Comparison of ENCODE assay signal across 36 mouse cellular contexts in genomic region chr4:86504656-86505055, GRCm38 (mm10). TPM values are rescaled to one million over a fixed set of nuclear protein-coding genes. Genes with fewer than 3 reads are reported as not detected.
DNase-seq lines count a peak whose midpoint lies in the region; ATAC-seq and TF ChIP-seq lines count a peak whose summit lies in the region.
"Had no signal": no experiment of that assay in that cellular context is flagged by ENCODE, and none has a peak within 500 bp of the region (broad histone marks: within the 10 kb centered on the region; RNA-seq: fewer than 3 reads in every experiment).

No protein-coding gene starts in this region.

- no peak overlapping the region for H3K4me2 ChIP-seq in lung, embryonic 14.5 days
- no peak overlapping the region for H3K4me2 ChIP-seq in liver, embryonic 12.5 days
- H3K4me2 ChIP-seq: forebrain, embryonic 15.5 days; hindbrain, embryonic 15.5 days; limb, embryonic 15.5 days; lung, embryonic 15.5 days; midbrain, embryonic 15.5 days had no signal

- no peak overlapping the region for H3K9ac ChIP-seq in lung, embryonic 14.5 days
- H3K9ac ChIP-seq in liver, embryonic 12.5 days: no peak overlapping the region
- H3K9ac ChIP-seq: forebrain, embryonic 15.5 days; hindbrain, embryonic 15.5 days; limb, embryonic 15.5 days; liver, embryonic 14.5 days; lung, embryonic 15.5 days; midbrain, embryonic 15.5 days had no signal

- no peaks in the 10 kb centered on the region for H3K4me1 ChIP-seq in lung, embryonic 14.5 days (ENCODE audit: insufficient read depth)
- H3K4me1 ChIP-seq in liver, embryonic 12.5 days: no peaks in the 10 kb centered on the region
- H3K4me1 ChIP-seq: forebrain, embryonic 10.5 days; forebrain, embryonic 15.5 days; hindbrain, embryonic 10.5 days; hindbrain, embryonic 15.5 days; lung, embryonic 15.5 days; midbrain, embryonic 10.5 days; midbrain, embryonic 15.5 days had no signal

- ATAC-seq in lung, embryonic 14.5 days (ENCODE audit: insufficient read depth): no peak
- ATAC-seq in liver, embryonic 12.5 days: no peak
- ATAC-seq: forebrain, embryonic 15.5 days; inflammation-experienced regulatory T-cells, adult 6 months; midbrain, embryonic 15.5 days; Patski had no signal

- H3K36me3 ChIP-seq in lung, embryonic 14.5 days (ENCODE audit: insufficient read depth): no peaks in the 10 kb centered on the region
- H3K36me3 ChIP-seq in liver, embryonic 12.5 days: no peaks in the 10 kb centered on the region
- H3K36me3 ChIP-seq: forebrain, embryonic 10.5 days; forebrain, embryonic 15.5 days; hindbrain, embryonic 10.5 days; hindbrain, embryonic 15.5 days; limb, embryonic 15.5 days; lung, embryonic 15.5 days; midbrain, embryonic 10.5 days; midbrain, embryonic 15.5 days had no signal

- H3K9me3 ChIP-seq in lung, embryonic 14.5 days (ENCODE audit: low read depth, low read length): no peaks in the 10 kb centered on the region
- no peaks in the 10 kb centered on the region for H3K9me3 ChIP-seq in liver, embryonic 12.5 days (replicated peaks)
- H3K9me3 ChIP-seq: forebrain, embryonic 10.5 days; forebrain, embryonic 15.5 days; hindbrain, embryonic 10.5 days; hindbrain, embryonic 15.5 days; limb, embryonic 15.5 days; lung, embryonic 15.5 days; midbrain, embryonic 10.5 days; midbrain, embryonic 15.5 days had no signal

- 52% methylated on average over 6 of the region's 6 CpGs for WGBS in lung, embryonic 14.5 days
- 63% methylated on average over 6 of the region's 6 CpGs for WGBS in liver, embryonic 12.5 days (ENCODE audit: insufficient replicate concordance)

- no peak overlapping the region for H3K4me3 ChIP-seq in gastrocnemius, adult 2 months
- H3K4me3 ChIP-seq in lung, embryonic 14.5 days (ENCODE audit: low read depth, low read length): no peak overlapping the region
- H3K4me3 ChIP-seq in liver, embryonic 12.5 days: no peak overlapping the region
- H3K4me3 ChIP-seq: forebrain, embryonic 10.5 days; forebrain, embryonic 15.5 days; hindbrain, embryonic 10.5 days; hindbrain, embryonic 15.5 days; limb, embryonic 15.5 days; lung, embryonic 15.5 days; midbrain, embryonic 10.5 days; midbrain, embryonic 15.5 days had no signal

- H3K27me3 ChIP-seq in lung, embryonic 14.5 days (ENCODE audit: insufficient read depth, low read length): no peaks in the 10 kb centered on the region
- no peaks in the 10 kb centered on the region for H3K27me3 ChIP-seq in liver, embryonic 12.5 days (replicated peaks)
- H3K27me3 ChIP-seq: forebrain, embryonic 15.5 days; hindbrain, embryonic 15.5 days; limb, embryonic 15.5 days; midbrain, embryonic 15.5 days had no signal

- no peak overlapping the region for H3K27ac ChIP-seq in gastrocnemius, adult 2 months
- H3K27ac ChIP-seq in lung, embryonic 14.5 days (ENCODE audit: low read depth): no peak overlapping the region
- no peak overlapping the region for H3K27ac ChIP-seq in liver, embryonic 12.5 days
- H3K27ac ChIP-seq: forebrain, embryonic 10.5 days; forebrain, embryonic 15.5 days; hindbrain, embryonic 10.5 days; hindbrain, embryonic 15.5 days; limb, embryonic 15.5 days; liver, embryonic 14.5 days; lung, embryonic 15.5 days; midbrain, embryonic 10.5 days; midbrain, embryonic 15.5 days; stomach, postnatal 0 days had no signal

- intact Hi-C loops in gastrocnemius, adult 2 months (cut with DNase I): no loop called here

- peak; percentile 23 to 48 for DNase-seq in cerebellum, postnatal 14 days
- no peak for DNase-seq in cerebellum, adult 18-20 months
- DNase-seq in gastrocnemius, adult 2 months: peak; percentile 27
- no peak for DNase-seq in gastrocnemius, postnatal 10 days
- DNase-seq in lung, embryonic 14.5 days: peak; percentile 35
- no peak for DNase-seq in lung, adult 18-20 months
- DNase-seq in skeletal muscle tissue, adult 2 months (ENCODE audit: low read depth, low spot score): peak; percentile 48
- DNase-seq: adrenal gland, postnatal 10 days; heart, postnatal 14 days; kidney, adult 11 months; kidney, postnatal 14 days; right cerebral cortex, adult 18-20 months; thymus, adult 18-20 months; thymus, postnatal 36 days had no signal

- no peak for TF ChIP-seq CTCF in gastrocnemius, adult 2 months (IDR thresholded peaks at IDR 0.05)
- TF ChIP-seq CTCF in lung, embryonic 14.5 days (IDR thresholded peaks at IDR 0.05; ENCODE audit: low read depth): no peak

RNA-seq across cellular contexts. Expression of gene Saxo1, which starts 53.5 kb away (rescaled TPM):
- total RNA-seq in gastrocnemius, adult 2 months (2021): not detected
- total RNA-seq in gastrocnemius, postnatal 10 days (2021): not detected
- polyA plus RNA-seq in lung, embryonic 14.5 days (2014; fragmentation: Nextera tagmentation; extraction: Ambion mirVana): not detected in 2 replicates
- not detected in 2 replicates for polyA plus RNA-seq in liver, embryonic 12.5 days (2016; fragmentation: Nextera tagmentation; extraction: Ambion mirVana)
- total RNA-seq: adrenal gland, postnatal 10 days; heart, postnatal 14 days; layer of hippocampus, postnatal 10 days; left cerebral cortex, adult 18-20 months; left cerebral cortex, postnatal 25 days; megakaryocyte progenitor cell, adult 5-6 weeks; MEL; neutrophil, adult 5-6 weeks had no signal
- polyA plus RNA-seq: cerebellum, adult 2 months; embryonic facial prominence, embryonic 11.5 days; forebrain, embryonic 10.5 days; forebrain, embryonic 15.5 days; hindbrain, embryonic 10.5 days; hindbrain, embryonic 15.5 days; inflammation-experienced regulatory T-cells, adult 6 months; liver, embryonic 14.5 days; lung, embryonic 15.5 days; midbrain, embryonic 10.5 days; midbrain, embryonic 15.5 days; Patski; spleen, adult 2 months; stomach, postnatal 0 days had no signal

Comparison
In these comparisons a context has a peak if more than half of its experiments do, and no peak if none do; other contexts are left out.
1. DNase-seq: peak in cerebellum, postnatal 14 days (2 of 2), gastrocnemius, adult 2 months (single experiment), lung, embryonic 14.5 days (single experiment) and skeletal muscle tissue, adult 2 months (single experiment); none in cerebellum, adult 18-20 months (0 of 2), gastrocnemius, postnatal 10 days (single experiment) and lung, adult 18-20 months (0 of 2).